Mouse (Mus musculus) c-Kit-positive CD71-negative TER-119-negative erythroid progenitor cells, embryonic 14.5 days (primary cell): ENCODE data around the gene Fosb.

Experiments
- DNase-seq: peaks from one replicate; pipeline ENCODE4 v3.0.0-alpha.2; 2013; ENCODE audit warnings: low read depth

The Fosb gene

GRCm38 (mm10) chr7:19306819-19307738, 2.8 kb downstream of the Fosb start:
- DNase-seq: no peak

GRCm38 (mm10) chr7:19305796-19306765, 3.8 kb downstream of the Fosb start:
- DNase-seq: no peak

DNA sequence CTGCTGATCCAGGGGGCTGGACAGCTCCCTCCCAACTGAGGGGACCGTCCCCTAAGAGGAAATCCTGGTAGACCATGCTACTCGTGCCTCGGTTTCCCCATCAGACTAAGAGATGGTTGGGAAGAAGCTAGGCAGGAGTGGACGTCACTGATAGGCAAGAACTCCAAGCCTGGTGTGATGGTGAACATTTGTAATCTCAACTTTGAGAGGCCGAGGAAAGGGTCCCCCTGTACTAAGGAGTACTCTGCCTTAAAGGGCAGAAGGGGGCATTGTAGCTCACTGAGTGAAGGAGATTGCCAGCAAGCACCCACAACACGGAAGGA, 4.5 kb downstream of the Fosb start:
- no peak for DNase-seq

GRCm38 (mm10) chr7:19304501-19305412, 5.1 kb downstream of the Fosb start:
- no peak for DNase-seq

DNA sequence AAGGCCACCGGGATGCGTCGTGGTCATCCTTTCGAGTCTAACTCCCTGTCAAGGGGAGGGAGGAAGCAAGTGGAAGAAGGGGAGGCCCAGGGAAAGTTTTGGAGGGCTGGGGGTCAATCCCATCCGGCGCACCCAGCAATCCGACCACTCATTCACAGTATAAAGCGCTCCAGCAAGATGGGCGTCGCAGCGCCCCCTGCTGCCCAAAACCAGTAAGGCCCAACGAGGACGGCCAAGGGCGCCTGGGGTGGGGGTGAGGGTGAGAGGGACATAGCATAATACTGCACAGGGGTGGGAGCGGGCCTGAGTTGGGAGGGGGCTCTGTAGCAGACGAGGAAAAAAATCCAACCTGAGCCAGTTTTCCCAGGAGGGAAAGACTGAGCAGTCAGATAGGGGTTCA, 6.1 kb downstream of the Fosb start:
- DNase-seq: no peak

- DNase-seq: no peak
These were observed 6.9 kb downstream of the Fosb start for GRCm38 (mm10) chr7:19303046-19303305.

GRCm38 (mm10) chr7:19302264-19303045, 7.4 kb downstream of the Fosb start:
- no peak for DNase-seq

GRCm38 (mm10) chr7:19301461-19302263, 8.2 kb downstream of the Fosb start:
- no peak for DNase-seq

- no peak for DNase-seq
These were observed 9.1 kb downstream of the Fosb start for GRCm38 (mm10) chr7:19300501-19301421.

DNA sequence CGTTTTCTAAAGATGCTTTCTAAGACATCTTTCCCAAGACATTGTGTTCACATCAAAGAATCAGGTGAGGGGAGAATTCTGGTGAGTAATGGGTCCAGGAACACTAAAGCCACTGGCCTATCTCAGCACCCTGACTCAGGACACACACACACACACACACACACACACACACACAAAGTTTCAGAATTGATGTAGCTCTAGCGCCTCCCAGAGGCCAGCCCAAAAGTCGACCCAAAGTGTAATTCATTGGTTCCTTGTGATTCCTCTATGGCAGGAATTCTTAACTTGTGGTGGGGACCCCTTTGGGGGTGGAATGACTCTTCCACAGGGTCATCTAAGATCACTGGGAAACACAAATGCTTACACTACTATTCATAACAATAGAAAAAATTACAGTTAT, 10.7 kb downstream of the Fosb start:
- DNase-seq: no peak

- DNase-seq: no peak
These were observed 12.1 kb downstream of the Fosb start for GRCm38 (mm10) chr7:19297794-19298193.

- no peak for DNase-seq
These were observed 12.8 kb downstream of the Fosb start for GRCm38 (mm10) chr7:19297034-19297433.

DNA sequence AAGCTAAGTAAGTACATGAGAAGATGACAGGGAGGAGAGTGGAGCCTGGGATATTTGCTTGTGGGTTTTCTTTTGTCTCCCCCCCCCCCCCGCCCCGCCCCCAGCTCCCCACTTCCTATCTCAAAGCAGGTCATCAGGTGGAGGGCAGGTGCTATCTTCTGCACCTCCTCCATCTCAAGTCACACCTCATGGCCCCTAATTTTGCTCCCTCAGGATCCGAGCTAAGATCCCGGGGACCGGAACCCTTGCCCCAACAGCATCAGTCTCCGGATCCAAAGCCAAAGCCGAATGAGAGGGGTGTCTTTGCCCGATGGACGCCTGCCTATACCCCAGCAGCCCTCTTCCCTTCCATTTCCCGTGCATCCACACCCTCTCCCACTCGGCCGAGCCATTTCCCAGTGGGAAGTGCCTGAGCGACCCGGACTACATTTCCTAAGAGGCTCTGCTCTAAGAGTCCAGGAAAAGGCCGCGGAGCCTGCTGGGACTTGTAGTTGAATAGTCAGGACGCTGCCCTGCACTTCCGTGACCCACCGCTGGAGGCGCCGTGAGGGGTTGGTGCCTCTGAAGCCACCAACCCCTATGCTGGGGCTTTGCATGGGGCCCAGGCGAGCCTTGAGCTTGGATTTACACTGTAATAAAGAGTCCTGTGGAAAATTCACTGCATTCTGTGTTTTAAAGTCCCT, 14.2 kb downstream of the Fosb start:
- DNase-seq: no peak

DNA sequence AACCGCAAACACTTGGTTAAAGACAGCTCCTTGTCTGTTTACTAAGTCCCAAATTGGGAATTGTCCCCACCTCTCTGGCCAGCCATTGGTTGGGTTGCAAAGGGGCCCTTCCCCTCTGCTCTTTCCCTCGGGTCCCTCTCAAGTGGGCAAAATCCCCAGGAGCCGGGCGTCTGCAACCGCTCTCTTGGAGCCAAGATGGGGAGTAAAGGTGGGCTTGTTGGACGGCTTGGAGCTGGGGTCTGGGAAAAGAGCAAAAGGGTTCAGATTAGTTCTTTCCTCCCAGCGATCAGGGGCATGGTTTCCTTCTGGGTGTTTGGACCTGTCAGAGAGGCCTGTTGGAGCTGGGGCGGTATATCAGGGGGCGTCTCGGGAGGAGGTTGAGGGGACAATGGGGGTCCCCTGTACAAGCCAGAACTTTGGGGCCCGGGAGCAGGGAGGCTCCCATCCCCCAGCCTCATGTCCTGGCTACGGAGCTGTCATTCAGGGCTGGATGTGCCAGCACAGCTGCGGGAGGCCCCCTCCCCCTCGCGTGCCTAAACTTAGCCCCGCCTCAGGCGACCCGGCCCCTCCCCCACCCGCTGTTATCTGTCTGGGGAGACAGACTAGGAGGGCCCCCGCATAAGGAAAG, 18.8 kb downstream of the Fosb start:
- no peak for DNase-seq

DNA sequence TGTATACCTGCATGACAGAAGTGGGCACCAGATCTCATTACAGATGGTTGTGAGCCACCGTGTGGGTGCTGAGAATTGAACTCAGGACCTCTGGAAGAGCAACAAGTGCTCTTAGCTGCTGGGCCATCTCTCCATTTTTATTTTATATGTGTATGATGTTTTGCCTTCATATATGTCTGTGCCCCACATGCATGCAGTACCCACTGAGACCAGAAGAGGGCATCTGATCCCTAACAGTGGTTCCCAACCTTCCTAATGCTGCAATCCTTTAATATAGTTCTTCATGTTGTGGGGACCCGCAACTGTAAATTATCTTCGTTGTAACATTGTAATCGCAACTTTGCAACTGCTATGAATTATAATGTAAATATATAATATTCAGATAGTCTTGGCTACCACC, 25.1 kb downstream of the Fosb start:
- no peak for DNase-seq

GRCm38 (mm10) chr7:19283406-19283804, 26.4 kb downstream of the Fosb start:
- DNase-seq: no peak

DNA sequence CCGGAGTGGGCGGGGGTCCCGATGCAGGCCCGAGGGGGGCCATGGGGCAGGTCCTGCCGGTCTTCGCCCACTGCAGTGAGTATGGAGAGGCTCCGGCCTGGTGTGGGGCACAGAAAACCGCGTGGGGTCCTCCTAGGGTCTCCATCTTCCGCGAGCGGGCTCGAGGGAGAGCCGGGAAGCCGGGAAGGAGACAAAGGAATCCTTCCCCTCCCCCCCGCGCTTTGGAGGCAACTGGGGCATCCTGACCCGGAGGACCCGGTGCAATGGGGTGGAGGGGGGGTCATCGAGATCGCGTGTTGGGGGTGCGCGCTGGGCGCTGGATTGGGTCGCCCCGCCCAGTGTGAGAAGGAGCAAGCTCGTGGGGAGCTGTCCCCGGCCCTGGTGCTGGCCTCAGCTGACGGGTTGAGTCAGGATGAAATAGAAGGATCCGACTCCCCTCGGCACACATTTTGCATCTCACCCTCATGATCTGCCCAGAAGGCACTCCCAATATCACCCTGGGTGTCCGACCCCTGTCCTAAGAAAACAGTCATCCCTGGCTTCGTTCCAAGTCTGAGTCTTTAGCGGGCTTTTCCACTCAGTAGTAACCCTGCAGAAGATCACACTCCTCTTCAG, 27.0 kb downstream of the Fosb start:
- no peak for DNase-seq

GRCm38 (mm10) chr7:19282385-19282784, 27.5 kb downstream of the Fosb start, which contains the start of gene Rtn2:
Gene Rtn2 (plus strand): TSS chr7:19282624.
- peak; percentile 81 for DNase-seq
